Mouse (Mus musculus): ENCODE results near the gene Gclm.

DNA sequence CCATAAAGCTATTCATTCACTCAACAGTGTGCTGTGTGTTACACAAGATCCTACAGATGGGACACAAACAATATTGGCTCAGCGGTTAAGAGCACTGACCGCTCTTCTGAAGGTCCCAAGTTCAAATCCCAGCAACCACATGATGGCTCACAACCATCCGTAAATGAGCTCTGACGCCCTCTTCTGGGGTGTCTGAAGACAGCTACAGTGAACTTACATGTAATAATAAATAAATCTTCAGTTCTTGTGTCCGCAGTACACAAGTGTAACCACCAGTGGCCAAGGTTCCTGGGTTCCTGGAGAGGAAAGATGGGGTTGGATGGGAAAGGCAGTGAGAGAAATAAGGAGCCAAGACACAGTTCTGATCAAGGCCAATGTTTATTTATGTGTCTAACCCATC, 24.6 kb downstream of the Gclm start:
- TF ChIP-seq CTCF (IDR thresholded peaks at IDR 0.05; ENCODE audit: low read depth, low read length) (no peak), GATA1 (IDR thresholded peaks at IDR 0.05; ENCODE audit: borderline replicate concordance, low read length) (no peak), POLR2AphosphoS5 (IDR thresholded peaks at IDR 0.05; ENCODE audit: insufficient replicate concordance, low read depth, low read length) (no peak)

All from G1E (cell line).